Mouse (Mus musculus) heart, embryonic 16.5 days (tissue): ENCODE data around the gene Exoc6. TPM values are rescaled to one million over a fixed set of nuclear protein-coding genes. Genes with fewer than 3 reads are reported as not detected.

Source experiments
- ATAC-seq: fragments of 200-750 bp; cut with Nextera tagmentation; replicated peaks from 2 replicates; pipeline ENCODE4 v1.8.0; 2017; ENCODE audit warnings: moderate number of reproducible peaks; ENCODE audit not compliant: insufficient read depth, low FRiP score; ENCODE audit errors: extremely low read depth
- H3K27ac ChIP-seq: fragments of 300-500 bp; sonication (generic); 2 replicates; pipeline ENCODE4 v1.5.1; 2014; ENCODE audit warnings: mild to moderate bottlenecking, low read length, control low read depth, moderate library complexity
- H3K27me3 ChIP-seq: fragments of 300-500 bp; sonication (generic); 2 replicates; pipeline ENCODE4 v1.6.1; 2014; ENCODE audit warnings: low read length, mixed read lengths; ENCODE audit not compliant: control insufficient read depth, insufficient read depth
- H3K36me3 ChIP-seq: fragments of 300-500 bp; sonication (generic); 2 replicates; pipeline ENCODE4 v1.6.1; 2014; ENCODE audit not compliant: control insufficient read depth, insufficient read depth
- H3K4me1 ChIP-seq: fragments of 300-500 bp; sonication (generic); 2 replicates; pipeline ENCODE4 v1.6.1; 2014; ENCODE audit warnings: low read length, mixed read lengths; ENCODE audit not compliant: control insufficient read depth, insufficient read depth
- H3K4me2 ChIP-seq: fragments of 300-500 bp; sonication (generic); 2 replicates; pipeline ENCODE4 v1.6.1; 2014; ENCODE audit warnings: low read depth, mild to moderate bottlenecking, control low read depth, low read length
- H3K4me3 ChIP-seq: fragments of 300-500 bp; sonication (generic); 2 replicates; pipeline ENCODE4 v1.5.1; 2014; ENCODE audit warnings: mild to moderate bottlenecking, control low read depth, low read length
- H3K9ac ChIP-seq: fragments of 300-500 bp; sonication (generic); 2 replicates; pipeline ENCODE4 v1.6.1; 2014; ENCODE audit warnings: low read length, control low read depth
- H3K9me3 ChIP-seq: fragments of 300-500 bp; sonication (generic); replicated peaks from 2 replicates; pipeline ENCODE4 v1.6.1; 2016; ENCODE audit warnings: low read length; ENCODE audit not compliant: control insufficient read depth
- WGBS: fragments of 180-500 bp; shearing (Covaris S2); extraction: QIAGEN DNeasy Blood & Tissue Kit; methylation state at CpG from one replicate; pipeline ENCODE4 v1.1.7; 2014; 5-methylcytosine and 5-hydroxymethylcytosine counted together
- polyA plus RNA-seq: library from polyadenylated mRNA; unstranded; fragments of >200 nt; fragmentation: Nextera tagmentation; extraction: Ambion mirVana; gene quantifications from 2 replicates; pipeline ENCODE4 v1.2.1, GENCODE M21; 2015

The Exoc6 gene
- polyA plus RNA-seq, 1 experiment from 2014 or later, result 20.5 TPM

DNA sequence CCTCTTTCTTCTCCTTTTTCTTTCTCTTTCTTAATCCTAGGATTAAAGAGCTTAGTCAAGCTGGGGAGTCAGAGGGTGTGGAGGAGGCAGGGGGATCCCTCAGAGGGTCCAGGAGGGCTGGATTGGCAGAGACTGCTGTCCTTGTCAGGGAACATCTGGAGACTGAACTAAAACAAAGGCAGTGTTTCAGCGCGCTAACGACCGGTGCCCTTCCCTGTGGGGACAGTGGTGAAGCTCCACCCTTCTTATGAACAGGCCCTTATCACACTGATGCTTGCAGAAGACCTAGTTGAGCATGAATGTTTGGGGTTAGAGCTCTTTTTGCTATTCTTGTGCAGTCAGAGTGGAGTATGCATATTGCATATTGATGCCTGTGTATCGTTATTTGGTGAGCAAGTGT is 103.8 kb downstream of the Exoc6 start:
- ATAC-seq, result no peak
- WGBS, result 50% methylated on average over 5 of the region's 5 CpGs

GRCm38 (mm10) chr19:37656441-37656840 is 106.2 kb downstream of the Exoc6 start:
- H3K4me2 ChIP-seq, result no peak overlapping the region
- no peak overlapping the region for H3K9ac ChIP-seq
- H3K4me1 ChIP-seq, result no peaks in the 10 kb centered on the region
- no peak overlapping the region for H3K4me3 ChIP-seq
- no peaks in the 10 kb centered on the region for H3K36me3 ChIP-seq
- H3K9me3 ChIP-seq, result no peaks in the 10 kb centered on the region
- ATAC-seq, result no peak
- WGBS, result 25% methylated on average over 9 of the region's 9 CpGs
- H3K27me3 ChIP-seq, result no peaks in the 10 kb centered on the region
- no peak overlapping the region for H3K27ac ChIP-seq

More for the DNA sequence above, 103.8 kb downstream of the Exoc6 start:
- H3K4me2 ChIP-seq, result no peak overlapping the region
- H3K9ac ChIP-seq, result no peak overlapping the region
- H3K27me3 ChIP-seq, result no peaks in the 10 kb centered on the region
- no peak overlapping the region for H3K4me3 ChIP-seq
- no peaks in the 10 kb centered on the region for H3K36me3 ChIP-seq
- no peak overlapping the region for H3K27ac ChIP-seq
- H3K9me3 ChIP-seq, result no peaks in the 10 kb centered on the region
- H3K4me1 ChIP-seq, result no peaks in the 10 kb centered on the region

GRCm38 (mm10) chr19:37665256-37665655 is 115.0 kb downstream of the Exoc6 start:
- no peak overlapping the region for H3K4me2 ChIP-seq
- H3K9ac ChIP-seq, result no peak overlapping the region
- no peak overlapping the region for H3K4me3 ChIP-seq
- H3K27me3 ChIP-seq, result no peaks in the 10 kb centered on the region
- no peak for ATAC-seq
- H3K27ac ChIP-seq, result no peak overlapping the region
- WGBS, result 67% methylated on average over 6 of the region's 6 CpGs
- no peaks in the 10 kb centered on the region for H3K36me3 ChIP-seq
- no peaks in the 10 kb centered on the region for H3K4me1 ChIP-seq
- no peaks in the 10 kb centered on the region for H3K9me3 ChIP-seq

- WGBS, result 58% methylated on average over 13 of the region's 13 CpGs
- no peaks in the 10 kb centered on the region for H3K36me3 ChIP-seq
- no peaks in the 10 kb centered on the region for H3K27me3 ChIP-seq
- no peak overlapping the region for H3K27ac ChIP-seq
- H3K4me2 ChIP-seq, result no peak overlapping the region
- H3K4me3 ChIP-seq, result no peak overlapping the region
- no peaks in the 10 kb centered on the region for H3K4me1 ChIP-seq
- no peak for ATAC-seq
- no peak overlapping the region for H3K9ac ChIP-seq
- no peaks in the 10 kb centered on the region for H3K9me3 ChIP-seq
Observed at GRCm38 (mm10) chr19:37667855-37668594, 117.8 kb downstream of the Exoc6 start.

DNA sequence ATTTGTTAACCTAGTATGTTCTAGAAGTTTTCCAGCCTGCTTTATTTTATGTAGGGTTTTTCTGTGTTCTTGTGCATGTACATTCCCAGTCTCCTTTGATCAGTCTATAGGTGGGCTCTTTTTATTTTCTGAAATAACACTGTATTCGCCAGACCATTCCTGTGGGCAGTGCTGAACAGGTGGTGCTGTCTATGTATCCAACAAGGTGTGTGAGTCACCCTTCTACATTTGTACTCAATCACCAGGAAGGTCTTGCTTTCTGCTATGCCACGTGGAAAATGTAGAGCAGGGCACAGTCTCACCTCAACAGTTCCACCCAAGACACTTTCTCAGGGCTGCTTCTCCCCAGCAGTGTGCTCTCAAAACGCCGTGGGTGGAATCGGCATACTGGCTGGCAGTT is 118.4 kb downstream of the Exoc6 start:
- Histone ChIP-seq H3K4me1 (no peaks in the 10 kb centered on the region), H3K27me3 (no peaks in the 10 kb centered on the region), H3K9ac (no peak overlapping the region), H3K9me3 (no peaks in the 10 kb centered on the region), H3K4me2 (no peak overlapping the region), H3K4me3 (no peak overlapping the region), H3K36me3 (no peaks in the 10 kb centered on the region), H3K27ac (no peak overlapping the region)
- WGBS, result 91% methylated on average over 5 of the region's 5 CpGs
- ATAC-seq, result no peak

GRCm38 (mm10) chr19:37669486-37669885 is 119.3 kb downstream of the Exoc6 start:
- no peak for ATAC-seq
- no peaks in the 10 kb centered on the region for H3K36me3 ChIP-seq
- H3K4me2 ChIP-seq, result no peak overlapping the region
- H3K27ac ChIP-seq, result no peak overlapping the region
- WGBS, result 86% methylated on average over 5 of the region's 5 CpGs
- no peaks in the 10 kb centered on the region for H3K9me3 ChIP-seq
- no peak overlapping the region for H3K4me3 ChIP-seq
- H3K27me3 ChIP-seq, result no peaks in the 10 kb centered on the region
- H3K9ac ChIP-seq, result no peak overlapping the region
- H3K4me1 ChIP-seq, result no peaks in the 10 kb centered on the region

GRCm38 (mm10) chr19:37673393-37673792 is 123.2 kb downstream of the Exoc6 start:
- 59% methylated on average over 12 of the region's 12 CpGs for WGBS
- no peak for ATAC-seq
- H3K4me2 ChIP-seq, result no peak overlapping the region
- H3K27me3 ChIP-seq, result no peaks in the 10 kb centered on the region
- H3K4me3 ChIP-seq, result no peak overlapping the region
- H3K9ac ChIP-seq, result no peak overlapping the region
- H3K4me1 ChIP-seq, result no peaks in the 10 kb centered on the region
- no peaks in the 10 kb centered on the region for H3K36me3 ChIP-seq
- H3K9me3 ChIP-seq, result no peaks in the 10 kb centered on the region
- H3K27ac ChIP-seq, result no peak overlapping the region

- H3K4me2 ChIP-seq, result no peak within 1 kb of the TSS
- no peaks in the 10 kb centered on the region for H3K9me3 ChIP-seq
- no peaks in the 10 kb centered on the region for H3K36me3 ChIP-seq
- H3K27me3 ChIP-seq, result peaks cover 67% of the 10 kb centered on the region
- ATAC-seq, result no peak
- H3K4me3 ChIP-seq, result no peak within 1 kb of the TSS
- no peak within 1 kb of the TSS for H3K27ac ChIP-seq
- 29% methylated on average over 6 of the region's 6 CpGs for WGBS
- peaks cover 5% of the 10 kb centered on the region; the same call in 1 of the 2 replicates for H3K4me1 ChIP-seq
- H3K9ac ChIP-seq, result no peak within 1 kb of the TSS
Observed at GRCm38 (mm10) chr19:37685281-37685680, 135.1 kb downstream of the Exoc6 start, which contains the start of gene Cyp26c1. Gene Cyp26c1 (plus strand): TSS chr19:37685581.

- peaks cover 77% of the 10 kb centered on the region for H3K27me3 ChIP-seq
- H3K36me3 ChIP-seq, result no peaks in the 10 kb centered on the region
- 25% methylated on average over 23 of the region's 23 CpGs for WGBS
- H3K4me2 ChIP-seq, result no peak overlapping the region
- no peak overlapping the region for H3K9ac ChIP-seq
- H3K4me3 ChIP-seq, result no peak overlapping the region
- H3K4me1 ChIP-seq, result peaks cover 5% of the 10 kb centered on the region; the same call in 1 of the 2 replicates
- no peaks in the 10 kb centered on the region for H3K9me3 ChIP-seq
- no peak for ATAC-seq
- H3K27ac ChIP-seq, result no peak overlapping the region
Observed at GRCm38 (mm10) chr19:37686347-37686746, 136.1 kb downstream of the Exoc6 start.
